Mouse (Mus musculus) mouse embryonic stem cell (cell line): Measurements from ENCODE around the gene Cd52.
"Not testable (repeated sequence)": the region's sequence is repeated elsewhere in the genome, so short reads cannot be mapped to it uniquely, and the experiment has no call there.

Experiments used
- in situ Hi-C, 2 experiments: fragments of 300-500 bp; cut with MboI; formaldehyde crosslinking; loops; 1 replicate in 1 of 2; 3 replicates in 1 of 2; pipeline ENCODE4 v1.14.3; 2019 to 2020; ENCODE audit warnings: low sequenced_read_pairs in 2 of 2, low pct_unique_long_range_greater_than_20kb in 1 of 2, mixed read lengths in 1 of 2; ENCODE audit not compliant: unreplicated experiment in 1 of 2

The Cd52 gene

GRCm38 (mm10) chr4:134094923-134095547 lies at the start of gene Cd52:
Gene Cd52, minus strand, starts transcription at chr4:134095082.
- in situ Hi-C loops = loop anchor here (5.0 kb wide), 2 partner anchors 32 to 63 kb away; partner anchors contain the start of gene Sh3bgrl3 (in 1 of the 2)

DNA sequence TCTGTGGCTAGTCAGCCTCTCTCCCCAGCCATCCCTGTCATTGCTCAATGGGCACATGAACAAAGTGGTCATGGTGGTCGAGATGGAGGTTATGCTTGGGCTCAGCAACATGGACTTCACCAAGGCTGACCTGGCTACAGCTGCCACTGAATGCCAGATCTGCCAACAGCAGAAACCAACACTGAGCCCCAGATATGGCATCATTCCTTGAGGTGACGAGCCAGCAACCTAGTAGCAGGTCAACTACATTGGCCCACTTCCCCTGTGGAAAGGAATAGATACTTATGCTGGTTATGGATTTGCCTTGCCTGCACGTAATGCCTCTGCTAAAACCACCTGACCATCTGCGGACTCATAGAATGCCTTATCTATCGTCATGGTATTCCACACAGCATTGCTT lies 49.4 kb upstream of the Cd52 start:
- in situ Hi-C loops = not testable (repeated sequence)

DNA sequence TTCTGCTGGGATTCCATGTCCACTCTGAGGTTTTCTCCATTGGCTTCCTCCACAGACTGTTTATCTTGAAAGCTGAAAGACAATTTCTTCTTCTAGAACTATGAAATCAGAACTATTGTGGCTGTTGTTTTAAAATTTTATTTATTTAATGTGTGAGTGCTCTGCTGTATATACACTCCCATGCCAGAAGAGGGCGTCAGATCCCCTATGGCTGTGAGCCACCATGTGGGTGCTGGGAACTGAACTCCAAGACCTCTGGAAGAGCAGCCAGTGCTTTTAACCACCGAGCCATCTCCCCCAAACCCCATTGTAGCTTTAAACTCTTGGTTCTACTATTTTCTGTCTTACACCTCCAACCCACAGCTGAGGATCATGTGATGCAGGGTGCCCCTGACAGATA lies 44.0 kb upstream of the Cd52 start:
- in situ Hi-C loops = no loop called here

GRCm38 (mm10) chr4:134136280-134136926 lies 41.5 kb upstream of the Cd52 start:
- in situ Hi-C loops = no loop called here

DNA sequence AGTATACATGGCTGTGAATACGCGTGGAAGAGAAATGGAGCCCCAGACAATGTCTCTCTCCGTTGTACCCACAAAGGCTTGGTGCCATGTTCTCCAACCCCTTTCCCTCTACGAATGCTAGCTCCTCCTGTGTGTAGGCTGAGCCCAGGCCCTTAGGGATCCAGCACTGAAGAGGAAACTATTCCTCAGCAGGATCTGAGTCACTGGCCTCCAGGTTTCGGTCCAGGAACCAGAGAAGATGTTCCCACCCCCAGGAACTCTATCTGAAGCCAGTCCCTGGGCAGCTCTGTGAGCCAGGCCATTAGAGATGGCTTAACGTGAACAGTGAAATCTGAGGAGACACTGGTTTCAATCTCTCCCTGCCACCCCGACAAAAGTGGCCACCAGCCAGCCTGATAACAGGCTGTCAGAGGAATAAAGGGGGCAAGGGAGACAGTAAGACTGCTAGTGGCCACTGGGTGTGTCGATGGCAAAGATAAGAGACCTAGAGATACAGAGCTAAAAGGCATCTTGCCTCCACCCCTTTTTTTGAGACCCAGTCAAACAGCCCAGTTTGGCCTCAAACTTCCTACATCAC lies 37.7 kb upstream of the Cd52 start:
- in situ Hi-C loops = no loop called here

DNA sequence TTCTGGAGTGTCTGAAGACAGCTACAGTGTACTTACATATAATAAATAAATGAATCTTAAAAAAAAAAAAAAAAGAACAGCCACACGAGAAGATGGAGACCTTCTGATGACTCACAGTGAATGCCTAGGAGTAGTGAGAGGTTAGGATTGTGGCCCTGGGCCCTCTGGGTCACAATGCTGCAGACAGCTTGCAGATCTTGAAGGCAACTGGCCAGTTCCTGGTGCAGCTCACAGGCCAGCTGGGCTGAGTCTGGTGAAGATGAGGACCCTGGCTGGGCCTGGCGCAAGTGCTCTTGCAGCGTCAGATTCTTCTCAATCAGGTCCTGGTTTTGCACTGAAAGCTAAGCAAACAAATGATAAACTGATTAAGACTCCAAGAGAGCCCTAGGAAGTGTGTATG lies 37.2 kb upstream of the Cd52 start:
- in situ Hi-C loops = no loop called here

GRCm38 (mm10) chr4:134129482-134129881 lies 34.6 kb upstream of the Cd52 start:
- in situ Hi-C loops = loop anchor here in 1 of 2 experiments (5.0 kb wide), 1 partner anchor 37 kb away; no protein-coding TSS in a partner anchor

DNA sequence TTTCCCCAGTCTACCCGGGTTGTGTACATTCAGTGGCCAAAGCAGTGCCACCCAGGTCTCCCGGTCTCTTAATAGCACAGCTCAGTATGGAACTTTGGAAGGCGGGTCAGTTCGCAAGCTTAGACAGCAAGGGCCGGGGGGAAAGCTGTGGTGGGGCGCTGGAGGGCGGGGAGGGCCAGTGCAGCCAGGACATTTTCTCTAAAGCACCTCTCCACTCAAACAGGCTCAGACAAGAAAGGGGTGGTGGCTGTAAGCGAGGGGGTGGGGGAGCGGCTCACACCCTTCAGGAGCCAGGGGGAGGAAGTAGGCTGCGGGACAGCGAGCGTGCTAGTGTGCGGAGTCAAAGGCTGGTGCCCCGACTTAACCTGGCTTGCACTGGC lies 34.1 kb upstream of the Cd52 start:
- in situ Hi-C loops = loop anchor here in 1 of 2 experiments (5.0 kb wide), 1 partner anchor 37 kb away; no protein-coding TSS in a partner anchor

- in situ Hi-C loops = loop anchor here in 1 of 2 experiments (5.0 kb wide), 1 partner anchor 36 kb away; no protein-coding TSS in a partner anchor
Observed at GRCm38 (mm10) chr4:134128221-134128982, 33.5 kb upstream of the Cd52 start, which contains the start of gene Sh3bgrl3. Gene Sh3bgrl3, minus strand, starts transcription at chr4:134128789.

DNA sequence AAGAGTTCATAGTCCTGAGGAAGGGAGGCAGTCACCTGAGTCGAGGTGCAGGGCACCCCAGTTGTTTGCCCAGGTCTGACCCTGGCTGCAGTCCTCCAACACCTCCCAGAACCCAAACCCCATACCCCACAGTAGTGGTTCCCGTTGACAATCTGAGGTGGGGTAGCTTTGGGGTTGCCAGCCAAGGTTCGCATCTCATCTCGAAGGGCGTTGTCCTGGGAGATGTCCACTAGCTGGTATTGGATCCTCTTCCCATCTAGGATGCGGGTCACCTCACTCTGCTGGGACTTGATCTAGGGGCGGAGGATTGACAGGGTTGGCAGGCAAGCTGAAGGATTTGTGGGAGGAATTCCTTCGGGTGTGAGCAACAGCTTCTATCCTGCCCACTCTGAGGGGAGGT lies 32.9 kb upstream of the Cd52 start:
- in situ Hi-C loops = loop anchor here in 1 of 2 experiments (5.0 kb wide), 1 partner anchor 35 kb away; no protein-coding TSS in a partner anchor

- in situ Hi-C loops = loop anchor here in 1 of 2 experiments (5.0 kb wide), 1 partner anchor 35 kb away; no protein-coding TSS in a partner anchor
Observed at GRCm38 (mm10) chr4:134127121-134127455, 32.2 kb upstream of the Cd52 start.

GRCm38 (mm10) chr4:134126300-134127120 lies 31.6 kb upstream of the Cd52 start:
- in situ Hi-C loops = loop anchor here in 1 of 2 experiments (5.0 kb wide), 1 partner anchor 34 kb away; no protein-coding TSS in a partner anchor

DNA sequence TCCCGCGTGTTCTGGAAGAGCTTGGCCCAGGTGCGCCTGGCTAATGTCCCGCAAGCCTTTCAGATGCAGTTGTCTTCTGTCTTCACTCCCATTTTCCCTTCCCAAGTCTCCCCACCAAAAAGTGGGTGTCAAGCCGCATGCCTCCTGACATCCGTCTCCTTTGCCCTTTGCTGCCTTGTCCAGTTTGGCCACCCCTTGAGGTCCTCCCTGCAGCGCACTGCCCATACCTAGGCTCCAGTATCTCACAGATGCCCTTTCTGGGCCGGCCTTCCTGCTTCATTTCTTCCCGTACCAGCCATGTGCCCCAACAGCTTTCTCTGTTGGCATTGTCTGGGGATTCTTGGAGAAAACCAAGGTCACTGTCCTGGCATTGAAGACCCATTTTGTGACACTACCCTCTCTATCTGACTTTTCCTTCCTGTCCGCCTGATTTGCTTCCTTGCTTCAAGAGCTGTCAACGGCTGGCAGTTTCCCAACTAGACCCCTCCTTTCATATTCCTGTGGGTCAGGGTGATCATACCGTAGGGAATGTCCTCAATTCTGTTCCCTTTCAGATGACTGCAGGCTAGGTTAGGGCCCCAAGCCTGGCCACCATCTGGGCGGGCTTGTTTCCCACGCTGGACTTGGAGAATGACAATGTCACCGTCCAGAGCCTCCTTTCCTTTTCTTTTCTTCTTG lies 30.6 kb upstream of the Cd52 start:
- in situ Hi-C loops = loop anchor here in 1 of 2 experiments (5.0 kb wide), 1 partner anchor 33 kb away; no protein-coding TSS in a partner anchor

DNA sequence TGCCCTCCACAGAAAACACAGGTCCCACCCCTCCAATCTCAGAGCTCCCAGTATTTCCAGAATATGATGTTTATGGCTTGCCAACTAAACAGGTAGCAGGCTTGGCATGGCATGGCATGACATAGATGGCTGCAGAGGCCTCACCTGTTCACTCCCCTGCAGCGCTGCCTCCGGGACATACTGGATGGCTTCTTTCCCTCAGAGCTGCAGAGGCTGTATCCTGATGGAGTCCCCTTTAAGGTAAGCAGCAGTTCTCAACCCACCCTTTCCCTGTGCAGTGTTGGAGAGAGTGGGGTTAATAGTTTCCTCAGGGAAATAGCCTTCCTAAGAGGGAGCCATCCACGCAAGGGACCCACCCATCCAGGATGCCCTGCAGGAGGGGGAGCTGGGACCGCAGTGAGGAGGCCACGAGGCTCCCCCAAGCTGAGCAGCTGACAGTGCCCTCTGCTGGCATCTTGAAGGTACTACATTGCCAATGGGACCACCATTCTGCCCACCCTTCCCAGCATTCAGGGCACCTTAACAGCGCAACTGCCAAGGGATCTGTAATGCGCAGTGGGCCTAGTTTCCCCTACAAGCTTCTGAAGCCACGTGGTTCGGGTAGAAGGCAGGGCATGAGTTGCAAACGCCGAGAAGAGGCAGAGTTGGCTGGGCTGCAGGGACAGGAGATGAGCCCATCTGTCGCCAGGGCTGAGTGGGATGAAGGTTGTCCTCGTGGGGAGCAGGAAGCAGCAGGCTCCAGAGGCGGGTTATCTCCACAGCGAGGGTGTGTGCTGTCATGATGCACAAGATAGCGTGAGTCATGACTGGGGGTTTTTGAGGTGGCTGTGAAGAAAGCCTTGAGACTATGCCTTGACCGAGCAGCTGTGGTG lies 29.0 kb upstream of the Cd52 start:
- in situ Hi-C loops = no loop called here

DNA sequence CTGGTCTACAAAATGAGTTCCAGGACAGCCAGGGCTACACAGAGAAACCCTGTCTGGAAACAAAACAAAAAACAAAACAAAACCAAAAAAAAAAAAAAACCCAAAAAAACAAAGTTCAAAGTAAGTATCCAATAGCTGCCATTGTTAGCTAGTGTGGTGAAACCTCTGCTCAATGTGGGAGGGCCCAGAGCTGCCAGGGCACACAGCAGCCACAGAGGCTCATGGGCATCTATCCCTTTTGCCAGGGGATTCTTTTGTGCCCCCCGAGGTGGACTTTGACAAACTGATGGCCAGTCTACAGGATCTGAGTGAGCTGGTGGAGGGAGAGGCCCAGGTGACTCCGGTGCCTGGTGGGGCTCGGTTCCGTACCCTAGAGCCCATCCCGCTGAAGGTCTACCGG lies 28.3 kb upstream of the Cd52 start:
- in situ Hi-C loops = no loop called here

DNA sequence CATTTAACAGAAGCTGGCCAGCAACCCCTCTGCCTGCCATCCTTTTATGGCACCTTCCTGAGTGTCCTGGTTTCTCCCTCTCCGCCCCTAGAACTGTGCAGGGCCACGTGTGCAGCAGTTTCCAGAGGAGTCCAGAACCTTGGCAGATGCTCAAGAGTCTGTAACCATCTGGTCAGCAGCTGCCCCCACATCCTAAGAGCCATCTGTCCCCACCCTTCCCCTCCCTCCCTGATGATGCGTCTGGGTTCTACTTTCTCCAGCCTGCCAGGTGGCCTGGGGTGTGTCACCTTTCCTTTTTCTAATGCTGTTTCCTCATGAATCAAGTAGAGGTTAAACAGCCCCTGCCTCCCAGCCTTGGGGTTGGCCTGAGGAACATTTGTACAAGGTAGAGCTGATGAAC lies 27.4 kb upstream of the Cd52 start:
- in situ Hi-C loops = no loop called here

GRCm38 (mm10) chr4:134121571-134121970 lies 26.7 kb upstream of the Cd52 start:
- in situ Hi-C loops = no loop called here
